Mouse (Mus musculus): ENCODE measurements at regions not wholly inside any gene's neighbourhood (a gene's known extent, or its start where the extent isn't known, plus 50 kb on each side); places are given as distances from the start of the nearest gene placed in this dataset.
A peak's percentile ranks its signal among the peaks of the same experiment; 100 is the strongest.

DNA sequence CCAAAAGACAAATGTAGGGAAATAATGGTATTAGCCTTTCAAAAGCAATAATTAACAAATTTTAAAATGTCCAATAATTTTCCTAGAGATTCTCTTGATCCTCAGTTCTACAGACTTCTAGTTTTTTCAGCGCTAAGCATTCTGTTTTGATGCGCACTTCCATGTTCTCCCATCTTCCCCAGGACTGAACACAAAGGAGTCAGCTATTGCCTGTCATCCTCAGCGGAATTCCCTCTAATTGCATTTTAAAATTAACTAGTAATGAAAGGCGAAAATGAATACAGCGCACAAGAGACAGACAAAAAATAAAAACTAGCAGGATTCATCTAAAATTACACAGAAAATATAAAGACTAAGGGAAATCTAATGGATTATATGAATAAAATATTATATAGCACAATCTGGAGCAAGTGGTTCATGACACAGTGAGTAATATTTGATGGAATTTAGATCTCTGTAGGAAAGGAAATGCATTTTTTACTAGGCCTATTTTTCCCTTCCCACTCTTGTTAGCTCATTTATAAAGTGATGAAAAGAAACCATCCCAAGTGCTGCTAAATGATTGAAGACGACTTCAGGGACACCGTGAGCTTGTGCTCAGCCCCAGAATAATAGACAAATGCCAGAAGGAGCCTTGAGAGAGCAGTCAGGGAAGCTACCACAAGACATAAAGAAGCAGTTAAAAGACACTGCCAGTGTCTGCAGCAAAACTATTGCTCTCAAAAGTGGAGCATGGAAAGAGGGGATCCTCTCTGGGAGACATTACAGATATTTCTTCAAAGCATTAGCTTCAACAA, 79.0 kb upstream of the Arsj start:
- Histone ChIP-seq H3K9ac (replicated peaks; ENCODE audit: low read depth) (no peak overlapping the region), H3K4me3 (ENCODE audit: low read depth, low read length) (no peak overlapping the region), H3K36me3 (ENCODE audit: insufficient read depth, low read length) (no peaks in the 10 kb centered on the region), H3K27me3 (replicated peaks; ENCODE audit: insufficient read depth, low read length) (no peaks in the 10 kb centered on the region), H3K4me1 (ENCODE audit: insufficient read depth, low read depth, low read length) (no peaks in the 10 kb centered on the region), H3K4me2 (replicated peaks; ENCODE audit: low read depth, low read length) (no peak overlapping the region), H3K27ac (ENCODE audit: low read length) (no peak overlapping the region), H3K9me3 (ENCODE audit: low read length) (no peaks in the 10 kb centered on the region)
- 77% methylated on average over 7 of the region's 7 CpGs for WGBS
- no peak for TF ChIP-seq EP300 (IDR thresholded peaks at IDR 0.05)
- TF ChIP-seq CTCF (IDR thresholded peaks at IDR 0.05): no peak
- ATAC-seq (no peak), DNase-seq (ENCODE audit: low spot score) (no peak)

GRCm38 (mm10) chr3:126292259-126292658, 71.2 kb upstream of the Arsj start:
- no peak for ATAC-seq
- H3K27ac ChIP-seq (ENCODE audit: low read length): no peak overlapping the region

DNA sequence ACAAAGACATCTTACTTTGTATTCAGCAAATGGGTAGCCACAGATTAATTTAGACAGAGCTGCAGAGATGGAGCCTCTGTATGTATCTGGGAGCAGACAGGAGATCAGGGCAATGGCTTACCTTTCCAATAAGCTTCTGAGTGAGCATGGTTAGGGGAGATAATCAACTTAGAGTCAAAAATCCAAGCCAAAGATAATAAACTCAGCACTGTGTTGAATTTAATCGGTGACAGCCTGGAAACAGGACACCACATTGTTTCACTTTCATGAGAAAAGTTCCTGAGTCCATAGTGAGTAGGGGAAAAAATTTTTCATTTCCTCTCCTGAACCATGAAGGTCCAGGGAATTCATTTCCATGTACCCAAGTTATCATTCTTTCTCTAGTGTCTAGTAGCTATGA, 70.7 kb upstream of the Arsj start:
- ATAC-seq (no peak), DNase-seq (ENCODE audit: low spot score) (no peak)
- Histone ChIP-seq H3K9ac (replicated peaks; ENCODE audit: low read depth) (no peak overlapping the region), H3K36me3 (ENCODE audit: insufficient read depth, low read length) (no peaks in the 10 kb centered on the region), H3K4me2 (replicated peaks; ENCODE audit: low read depth, low read length) (no peak overlapping the region), H3K4me3 (ENCODE audit: low read depth, low read length) (no peak overlapping the region), H3K27ac (ENCODE audit: low read length) (no peak overlapping the region), H3K4me1 (ENCODE audit: insufficient read depth, low read depth, low read length) (no peaks in the 10 kb centered on the region), H3K27me3 (replicated peaks; ENCODE audit: insufficient read depth, low read length) (no peaks in the 10 kb centered on the region), H3K9me3 (ENCODE audit: low read length) (no peaks in the 10 kb centered on the region)
- WGBS: 47% methylated on average over 1 of the region's 1 CpGs
- no peak for TF ChIP-seq EP300 (IDR thresholded peaks at IDR 0.05)
- no peak for TF ChIP-seq CTCF (IDR thresholded peaks at IDR 0.05)

More at GRCm38 (mm10) chr3:126292259-126292658, 71.2 kb upstream of the Arsj start:
- Histone ChIP-seq H3K9me3 (ENCODE audit: low read length) (no peaks in the 10 kb centered on the region), H3K4me3 (ENCODE audit: low read depth, low read length) (no peak overlapping the region), H3K4me1 (ENCODE audit: insufficient read depth, low read depth, low read length) (no peaks in the 10 kb centered on the region), H3K36me3 (ENCODE audit: insufficient read depth, low read length) (no peaks in the 10 kb centered on the region), H3K27me3 (replicated peaks; ENCODE audit: insufficient read depth, low read length) (no peaks in the 10 kb centered on the region), H3K9ac (replicated peaks; ENCODE audit: low read depth) (no peak overlapping the region), H3K4me2 (replicated peaks; ENCODE audit: low read depth, low read length) (no peak overlapping the region)
- TF ChIP-seq CTCF (IDR thresholded peaks at IDR 0.05) (no peak), EP300 (IDR thresholded peaks at IDR 0.05) (no peak)
- WGBS: 65% methylated on average over 5 of the region's 5 CpGs
- DNase-seq (ENCODE audit: low spot score): peak; percentile 7

- TF ChIP-seq EP300 (IDR thresholded peaks at IDR 0.05) (no peak), CTCF (IDR thresholded peaks at IDR 0.05) (no peak)
- WGBS: 79% methylated on average over 4 of the region's 4 CpGs
- H3K27me3 ChIP-seq (replicated peaks; ENCODE audit: insufficient read depth, low read length): no peaks in the 10 kb centered on the region
- DNase-seq (ENCODE audit: low spot score) (no peak), ATAC-seq (no peak)
- no peak overlapping the region for H3K4me2 ChIP-seq (replicated peaks; ENCODE audit: low read depth, low read length)
- H3K9me3 ChIP-seq (ENCODE audit: low read length): no peaks in the 10 kb centered on the region
- H3K9ac ChIP-seq (replicated peaks; ENCODE audit: low read depth): no peak overlapping the region
- H3K36me3 ChIP-seq (ENCODE audit: insufficient read depth, low read length): no peaks in the 10 kb centered on the region
- H3K27ac ChIP-seq (ENCODE audit: low read length): no peak overlapping the region
- no peaks in the 10 kb centered on the region for H3K4me1 ChIP-seq (ENCODE audit: insufficient read depth, low read depth, low read length)
- H3K4me3 ChIP-seq (ENCODE audit: low read depth, low read length): no peak overlapping the region
Observed at GRCm38 (mm10) chr3:126293645-126294044, 69.8 kb upstream of the Arsj start.

GRCm38 (mm10) chr3:126295932-126296331, 67.6 kb upstream of the Arsj start:
- no peak for DNase-seq (ENCODE audit: low spot score)
- H3K36me3 ChIP-seq (ENCODE audit: insufficient read depth, low read length): no peaks in the 10 kb centered on the region
- H3K4me3 ChIP-seq (ENCODE audit: low read depth, low read length): no peak overlapping the region
- H3K9ac ChIP-seq (replicated peaks; ENCODE audit: low read depth): no peak overlapping the region
- no peaks in the 10 kb centered on the region for H3K27me3 ChIP-seq (replicated peaks; ENCODE audit: insufficient read depth, low read length)
- H3K4me1 ChIP-seq (ENCODE audit: insufficient read depth, low read depth, low read length): no peaks in the 10 kb centered on the region
- H3K4me2 ChIP-seq (replicated peaks; ENCODE audit: low read depth, low read length): no peak overlapping the region
- no peak for ATAC-seq
- TF ChIP-seq CTCF (IDR thresholded peaks at IDR 0.05): no peak
- TF ChIP-seq EP300 (IDR thresholded peaks at IDR 0.05): no peak
- 79% methylated on average over 1 of the region's 1 CpGs for WGBS
- H3K27ac ChIP-seq (ENCODE audit: low read length): no peak overlapping the region
- H3K9me3 ChIP-seq (ENCODE audit: low read length): no peaks in the 10 kb centered on the region

DNA sequence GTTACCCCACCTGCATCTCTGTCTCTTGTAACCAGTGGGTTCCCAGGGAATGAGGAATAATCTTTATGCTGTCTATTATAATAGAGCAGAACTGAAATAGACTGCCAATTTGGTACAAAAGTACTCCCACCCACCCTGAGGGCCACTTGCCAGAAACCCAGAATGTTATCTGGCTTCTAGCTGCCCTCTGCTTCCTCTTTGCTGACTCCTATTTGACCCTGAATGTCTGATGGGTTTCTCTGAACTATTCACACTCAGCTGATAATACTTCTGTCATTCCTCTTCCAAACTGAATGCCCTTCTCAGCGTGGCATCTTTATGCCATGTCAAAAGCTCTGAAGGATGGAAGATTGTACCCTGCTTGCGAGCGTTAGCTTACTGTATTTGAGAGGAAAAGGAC, 64.2 kb upstream of the Arsj start:
- Histone ChIP-seq H3K4me2 (replicated peaks; ENCODE audit: low read depth, low read length) (no peak overlapping the region), H3K36me3 (ENCODE audit: insufficient read depth, low read length) (no peaks in the 10 kb centered on the region), H3K27ac (ENCODE audit: low read length) (no peak overlapping the region), H3K4me3 (ENCODE audit: low read depth, low read length) (no peak overlapping the region), H3K27me3 (replicated peaks; ENCODE audit: insufficient read depth, low read length) (no peaks in the 10 kb centered on the region), H3K9ac (replicated peaks; ENCODE audit: low read depth) (no peak overlapping the region), H3K9me3 (ENCODE audit: low read length) (no peaks in the 10 kb centered on the region), H3K4me1 (ENCODE audit: insufficient read depth, low read depth, low read length) (no peaks in the 10 kb centered on the region)
- DNase-seq (ENCODE audit: low spot score) (no peak), ATAC-seq (no peak)
- 63% methylated on average over 3 of the region's 3 CpGs for whole genome bisulfite sequencing
- no peak for TF ChIP-seq EP300 (IDR thresholded peaks at IDR 0.05)
- TF ChIP-seq CTCF (IDR thresholded peaks at IDR 0.05): no peak
